8 mouse cellular contexts compared by ENCODE assay signal in the genomic region with DNA sequence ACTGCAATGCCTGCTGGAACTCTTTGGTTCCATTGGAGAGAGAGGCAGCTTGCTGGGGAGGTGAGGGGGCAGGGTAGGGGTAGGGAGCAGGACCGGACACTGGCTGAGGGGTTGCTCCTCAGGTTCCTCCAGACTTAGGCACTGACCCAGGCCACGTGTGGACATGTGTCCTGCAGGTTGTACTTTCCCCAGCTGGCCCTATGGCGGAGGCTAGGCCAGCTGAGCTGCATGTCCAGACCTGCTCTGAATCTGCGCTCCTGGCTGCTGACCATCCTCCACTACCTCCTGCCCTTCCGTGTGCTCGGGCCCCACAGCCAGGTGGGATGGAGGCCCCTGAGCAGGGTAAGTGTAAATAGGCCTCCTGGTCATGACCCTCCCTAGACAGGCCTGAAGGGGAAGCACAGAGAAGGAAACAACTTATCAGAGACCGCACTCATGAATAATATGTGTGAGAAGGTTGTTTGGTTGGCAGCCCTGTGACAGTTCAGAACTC.
DNase-seq lines count a peak whose midpoint lies in the region; ATAC-seq and TF ChIP-seq lines count a peak whose summit lies in the region.
"Not testable (repeated sequence)": the region's sequence is repeated elsewhere in the genome, so short reads cannot be mapped to it uniquely, and the experiment has no call there.

No protein-coding gene starts in this region.

- peak; percentile 10 for ATAC-seq in erythroid progenitor cell, adult 5-6 weeks (replicated peaks; ENCODE audit: low FRiP score, poor library complexity, severe bottlenecking)
- ATAC-seq in heart, embryonic 14.5 days (ENCODE audit: insufficient number of reproducible peaks, insufficient read depth, low FRiP score, low read depth) = peak; percentile 29
- ATAC-seq in kidney, embryonic 16.5 days (ENCODE audit: low FRiP score, low TSS enrichment) = peak; percentile 32
- peak; percentile 10 for ATAC-seq in liver, embryonic 16.5 days (ENCODE audit: low read depth)
- peak; percentile 86 for ATAC-seq in stomach, postnatal 0 days (ENCODE audit: low FRiP score, low TSS enrichment)

- H3K9me3 ChIP-seq in heart, embryonic 14.5 days (ENCODE audit: control insufficient read depth, low read length); liver, embryonic 16.5 days (replicated peaks; ENCODE audit: control insufficient read depth, low read length); stomach, postnatal 0 days (ENCODE audit: control insufficient read depth, low read length): not testable (repeated sequence)
- H3K9me3 ChIP-seq in kidney, embryonic 16.5 days (ENCODE audit: low read length) = peaks cover 17% of the 10 kb centered on the region

- 81% methylated on average over 5 of the region's 7 CpGs for WGBS in heart, embryonic 14.5 days
- WGBS in kidney, embryonic 16.5 days = 88% methylated on average over 5 of the region's 7 CpGs
- 63% methylated on average over 5 of the region's 7 CpGs for WGBS in liver, embryonic 16.5 days (ENCODE audit: insufficient replicate concordance)
- WGBS in stomach, postnatal 0 days = 63% methylated on average over 5 of the region's 7 CpGs

- H3K4me2 ChIP-seq in heart, embryonic 14.5 days (ENCODE audit: low read length); kidney, embryonic 16.5 days (replicated peaks; ENCODE audit: low read depth, low read length); liver, embryonic 16.5 days (ENCODE audit: low read depth, low read length); stomach, postnatal 0 days (replicated peaks; ENCODE audit: low read depth): not testable (repeated sequence)

- DNase-seq in CD4-positive helper T cell, adult 2 months (ENCODE audit: low read depth, low spot score) = peak; percentile 49
- DNase-seq in adrenal gland, postnatal 4 days (ENCODE audit: low spot score in 2 of 2) = peak; percentile 72 to 81
- peak; percentile 39 for DNase-seq in naive thymus-derived CD4-positive, alpha-beta T cell, adult 2 months (ENCODE audit: low read depth)
- DNase-seq in stomach, postnatal 0 days (ENCODE audit: low spot score) = peak; percentile 90

- not testable (repeated sequence) for TF ChIP-seq EP300 in stomach, postnatal 0 days (optimal IDR thresholded peaks at IDR 0.05)

- 0 out of 2 replicates have a peak, but pooled peaks have one; percentile 0 for TF ChIP-seq CTCF in stomach, postnatal 0 days (IDR thresholded peaks at IDR 0.05; ENCODE audit: low read depth)

- H3K27me3 ChIP-seq in heart, embryonic 14.5 days (ENCODE audit: control insufficient read depth, insufficient read depth, low read length); kidney, embryonic 16.5 days (ENCODE audit: insufficient read depth, low read length); liver, embryonic 16.5 days (ENCODE audit: control insufficient read depth, insufficient read depth, low read depth, low read length); stomach, postnatal 0 days (ENCODE audit: control insufficient read depth, insufficient read depth, low read length): not testable (repeated sequence)

- not testable (repeated sequence) for H3K4me1 ChIP-seq in heart, embryonic 14.5 days (ENCODE audit: control insufficient read depth in 2 of 2, insufficient read depth in 2 of 2, low read length in 2 of 2); kidney, embryonic 16.5 days (ENCODE audit: insufficient read depth, low read length); liver, embryonic 16.5 days (ENCODE audit: control insufficient read depth, low read depth, low read length); stomach, postnatal 0 days (replicated peaks; ENCODE audit: control insufficient read depth, insufficient read depth)

- not testable (repeated sequence) for H3K9ac ChIP-seq in heart, embryonic 14.5 days (ENCODE audit: low read length); kidney, embryonic 16.5 days (replicated peaks; ENCODE audit: low read length); liver, embryonic 16.5 days (ENCODE audit: low read depth, low read length); stomach, postnatal 0 days (ENCODE audit: low read length)

- not testable (repeated sequence) for H3K4me3 ChIP-seq in heart, embryonic 14.5 days (ENCODE audit: control insufficient read depth in 1 of 2, insufficient read depth in 1 of 2, low read depth in 1 of 2, low read length in 2 of 2); kidney, embryonic 16.5 days (ENCODE audit: low read length); liver, embryonic 16.5 days (ENCODE audit: low read depth, low read length); stomach, postnatal 0 days (ENCODE audit: low read depth, low read length)

- not testable (repeated sequence) for H3K36me3 ChIP-seq in heart, embryonic 14.5 days (ENCODE audit: control insufficient read depth, insufficient read depth, low read length); kidney, embryonic 16.5 days (ENCODE audit: insufficient read depth, low read length); liver, embryonic 16.5 days (ENCODE audit: control insufficient read depth, insufficient read depth); stomach, postnatal 0 days (ENCODE audit: control insufficient read depth, insufficient read depth, low read length)

- not testable (repeated sequence) for H3K27ac ChIP-seq in heart, embryonic 14.5 days (replicated peaks in 1 of 2; ENCODE audit: control insufficient read depth in 1 of 2, insufficient read depth in 1 of 2, low read depth in 2 of 2, low read length in 2 of 2); kidney, embryonic 16.5 days (ENCODE audit: low read length); liver, embryonic 16.5 days (ENCODE audit: low read length); stomach, postnatal 0 days (replicated peaks)

Comparison
In these comparisons a context has a peak if more than half of its experiments do, and no peak if none do; other contexts are left out.
1. DNase-seq: peak in every context shown above with its lines; median percentile 90 in stomach, postnatal 0 days; 76 in adrenal gland, postnatal 4 days; 49 in CD4-positive helper T cell, adult 2 months; 39 in naive thymus-derived CD4-positive, alpha-beta T cell, adult 2 months.
2. ATAC-seq: peak in every context shown above with its lines; median percentile 86 in stomach, postnatal 0 days; 32 in kidney, embryonic 16.5 days; 29 in heart, embryonic 14.5 days; 10 in erythroid progenitor cell, adult 5-6 weeks; 10 in liver, embryonic 16.5 days.